In the genomic region with DNA sequence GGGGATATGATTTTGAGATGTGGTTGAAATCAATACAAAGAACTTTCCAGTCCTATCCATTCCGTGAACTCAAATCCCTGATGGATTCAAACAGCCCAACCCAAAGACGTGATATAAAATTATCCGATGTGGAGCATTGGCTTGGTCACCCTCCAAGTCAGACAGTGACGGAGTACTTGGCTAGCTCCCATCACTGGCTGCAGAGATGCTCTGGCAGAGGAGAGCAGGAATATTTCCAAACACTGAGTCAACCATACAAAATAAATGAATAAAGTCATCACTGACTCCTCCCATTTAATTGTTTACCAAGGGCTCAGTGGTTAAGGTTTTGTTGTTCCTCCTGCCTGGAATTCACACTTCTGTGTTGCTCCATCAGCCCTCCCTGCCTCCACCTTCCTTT, we compare ENCODE assay signal across 8 mouse cellular contexts. TPM values are rescaled to one million over a fixed set of nuclear protein-coding genes. Genes with fewer than 3 reads are reported as not detected.
DNase-seq lines count a peak whose midpoint lies in the region.

No protein-coding gene starts in this region.

- peak; percentile 22 to 43 for DNase-seq in cerebellum, adult 18-20 months
- DNase-seq in cerebellum, adult 11-12 months, result no peak
- DNase-seq in ovary, postnatal 14 days (ENCODE audit: low spot score), result peak; percentile 41
- no peak for DNase-seq in ovary, postnatal 36 days (ENCODE audit: low spot score)
- DNase-seq in heart, postnatal 14 days, result peak; percentile 64 to 74
- peak; percentile 83 for DNase-seq in skeletal muscle tissue, adult 2 months (ENCODE audit: low read depth, low spot score)
- no peak for DNase-seq in frontal cortex, postnatal 14 days (ENCODE audit: low spot score in 2 of 2)
- no peak for DNase-seq in spleen, adult 18-20 months

- intact Hi-C loops in heart, postnatal 14 days (cut with DNase I), result no loop called here

RNA-seq across cellular contexts. Expression of gene Rhoj, which starts 50.6 kb away (rescaled TPM):
- 10 to 100 TPM; 45.6 to 48.9 TPM for total RNA-seq in heart, postnatal 14 days (2021)

RNA-seq across cellular contexts. Expression of gene Gphb5, which starts 57.9 kb away (rescaled TPM):
- total RNA-seq in heart, postnatal 14 days (2021), result not detected

Comparison
In these comparisons a context has a peak if more than half of its experiments do, and no peak if none do; other contexts are left out.
1. DNase-seq: peak in cerebellum, adult 18-20 months (2 of 2), ovary, postnatal 14 days (single experiment), heart, postnatal 14 days (2 of 2) and skeletal muscle tissue, adult 2 months (single experiment); none in cerebellum, adult 11-12 months (single experiment), ovary, postnatal 36 days (single experiment), frontal cortex, postnatal 14 days (0 of 2) and spleen, adult 18-20 months (0 of 2).